Mouse (Mus musculus): Measurements from ENCODE around the gene Fancd2.
A peak's percentile ranks its signal among the peaks of the same experiment; 100 is the strongest.

Gene Fancd2

GRCm38 (mm10) chr6:113522310-113522709 is 9.2 kb upstream of the Fancd2 start:
- no peak for DNase-seq (ENCODE audit: low read depth, low spot score)

DNA sequence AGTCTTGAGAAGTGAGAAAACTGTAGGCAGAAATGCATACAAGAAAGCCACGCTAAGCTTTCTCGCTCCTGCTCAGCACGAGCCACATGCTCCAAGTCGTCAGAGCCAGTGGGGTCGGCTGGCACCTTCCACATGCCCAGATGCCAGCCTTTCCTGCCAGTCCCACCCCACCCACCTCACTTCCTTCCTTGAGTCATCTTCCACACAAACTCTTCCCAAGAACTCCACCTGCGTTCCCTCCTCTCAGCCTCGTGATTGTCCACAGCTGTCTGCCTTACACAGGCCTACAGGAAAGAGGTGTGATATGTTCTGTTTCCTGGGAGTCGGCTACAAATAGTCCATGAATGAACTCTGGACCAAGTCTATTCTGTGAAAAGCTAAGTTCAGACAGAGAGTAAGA is 8.1 kb upstream of the Fancd2 start:
- DNase-seq (ENCODE audit: low read depth, low spot score): no peak

DNA sequence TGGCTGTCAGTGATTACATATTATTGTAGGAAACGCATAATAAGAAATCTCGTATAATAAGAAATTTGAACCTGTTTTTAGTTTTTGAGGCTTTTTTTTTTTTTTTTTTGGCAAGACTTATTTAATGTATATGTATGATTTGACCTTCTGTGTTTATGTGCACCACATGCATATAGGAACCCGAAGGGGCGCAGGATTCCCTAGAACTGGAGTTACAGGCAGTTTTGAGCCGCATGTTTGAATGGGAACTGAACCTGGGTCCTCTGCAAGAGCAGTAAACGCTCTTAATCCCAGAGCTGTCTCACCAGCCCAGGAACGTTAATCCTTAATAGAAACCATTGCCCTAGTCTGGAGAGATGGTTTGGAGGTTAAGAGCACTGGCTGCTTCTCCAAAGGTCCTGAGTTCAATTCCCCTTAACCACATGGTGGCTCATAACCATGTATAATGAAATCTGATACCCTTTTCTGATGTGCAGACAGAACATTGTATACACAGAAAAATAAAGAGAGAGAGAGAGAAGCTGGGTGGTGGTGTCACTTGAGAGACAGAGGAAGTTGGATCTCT is 440 bp downstream of the Fancd2 start:
- DNase-seq (ENCODE audit: low read depth, low spot score): no peak

DNA sequence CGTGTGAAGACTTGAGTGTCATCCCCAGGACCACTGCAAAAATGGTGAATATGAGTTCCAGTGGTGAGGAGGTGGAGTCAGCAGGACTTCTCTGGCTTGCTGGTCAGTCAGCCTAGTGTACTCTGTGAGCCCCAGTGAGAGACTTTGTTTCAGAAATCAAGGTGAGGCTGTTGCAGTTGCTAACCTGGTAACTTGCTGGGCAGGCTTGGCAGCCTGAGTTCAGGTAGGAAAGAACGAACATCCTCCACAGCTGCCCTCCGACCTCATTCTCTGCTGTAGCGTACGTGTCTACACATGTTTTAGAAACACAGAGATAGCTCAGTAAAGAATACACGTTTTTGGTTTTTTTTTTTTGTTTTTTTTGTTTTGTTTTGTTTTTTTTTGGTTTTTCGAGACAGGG is 3.4 kb downstream of the Fancd2 start:
- DNase-seq (ENCODE audit: low read depth, low spot score): no peak

GRCm38 (mm10) chr6:113541610-113542009 is 10.1 kb downstream of the Fancd2 start:
- no peak for DNase-seq (ENCODE audit: low read depth, low spot score)

GRCm38 (mm10) chr6:113543906-113544481 is 12.5 kb downstream of the Fancd2 start:
- DNase-seq (ENCODE audit: low read depth, low spot score): no peak

GRCm38 (mm10) chr6:113559736-113560135 is 28.3 kb downstream of the Fancd2 start:
- no peak for DNase-seq (ENCODE audit: low read depth, low spot score)

DNA sequence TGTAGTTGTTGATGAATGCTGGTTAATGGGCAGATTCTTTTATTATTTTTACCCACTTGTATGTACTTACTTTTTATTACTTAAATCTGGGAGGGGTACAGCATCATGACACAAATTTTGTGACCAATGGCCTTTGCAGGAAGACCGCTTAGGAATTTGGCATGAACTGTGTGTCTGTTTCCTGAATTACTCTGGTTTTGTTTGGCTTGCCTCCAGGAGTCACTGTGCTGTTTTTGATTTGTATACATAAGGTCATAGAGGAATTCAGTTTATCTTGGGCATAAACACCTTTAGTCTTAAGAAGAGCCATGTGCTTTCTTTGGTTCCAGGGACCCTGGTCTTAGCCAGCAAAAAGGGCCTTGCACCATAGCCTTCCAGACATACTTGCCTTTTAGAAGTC is 33.1 kb downstream of the Fancd2 start:
- no peak for DNase-seq (ENCODE audit: low read depth, low spot score)

DNA sequence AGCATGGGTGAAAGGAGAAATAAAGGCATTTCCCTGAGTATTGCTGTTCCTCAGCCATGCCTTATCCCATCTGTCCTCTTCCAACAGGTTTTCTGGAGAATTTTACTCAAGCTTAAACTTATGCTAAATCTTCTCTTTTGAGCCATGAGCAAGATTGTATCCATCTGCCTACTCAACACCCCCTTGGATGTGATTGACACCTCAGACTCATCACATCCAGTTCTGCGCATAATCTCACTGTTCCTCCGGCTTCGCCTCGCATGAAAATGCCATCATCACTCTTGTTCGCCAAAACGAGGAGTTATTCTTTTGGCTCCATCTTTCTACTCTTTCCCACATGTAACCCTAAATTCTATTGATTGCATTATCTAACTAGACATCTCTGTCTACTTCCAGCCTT is 44.6 kb downstream of the Fancd2 start:
- no peak for DNase-seq (ENCODE audit: low read depth, low spot score)

DNA sequence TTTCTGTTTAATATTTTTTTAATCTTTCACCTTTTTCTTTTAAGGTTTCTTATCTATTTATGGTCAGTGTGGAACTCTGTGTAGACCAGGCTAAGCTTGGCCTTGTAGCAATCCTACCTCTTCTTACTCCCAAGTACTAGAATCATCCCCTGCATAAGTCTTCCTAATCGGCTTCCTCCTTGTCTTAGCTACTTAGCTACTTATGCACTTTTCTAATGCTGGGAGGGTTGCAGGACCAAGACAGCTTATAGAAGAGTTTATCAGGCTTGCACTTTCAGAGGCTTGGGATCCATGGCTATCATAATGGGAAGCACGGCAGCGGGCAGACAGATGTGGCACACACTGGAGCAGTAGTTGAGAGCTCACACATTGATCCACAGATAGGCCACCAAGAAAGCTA is 47.8 kb downstream of the Fancd2 start:
- DNase-seq (ENCODE audit: low read depth, low spot score): no peak

- no peak for DNase-seq (ENCODE audit: low read depth, low spot score)
These were observed 51.5 kb downstream of the Fancd2 start for GRCm38 (mm10) chr6:113583023-113583422.

- DNase-seq (ENCODE audit: low read depth, low spot score): no peak
These were observed 53.6 kb downstream of the Fancd2 start for GRCm38 (mm10) chr6:113585065-113585464.

- DNase-seq (ENCODE audit: low read depth, low spot score): no peak
These were observed 55.1 kb downstream of the Fancd2 start for GRCm38 (mm10) chr6:113586466-113587183.

- no peak for DNase-seq (ENCODE audit: low read depth, low spot score)
These were observed 61.2 kb downstream of the Fancd2 start for GRCm38 (mm10) chr6:113592637-113593036.

GRCm38 (mm10) chr6:113597945-113598344 is 66.5 kb downstream of the Fancd2 start:
- DNase-seq (ENCODE audit: low read depth, low spot score): no peak

DNA sequence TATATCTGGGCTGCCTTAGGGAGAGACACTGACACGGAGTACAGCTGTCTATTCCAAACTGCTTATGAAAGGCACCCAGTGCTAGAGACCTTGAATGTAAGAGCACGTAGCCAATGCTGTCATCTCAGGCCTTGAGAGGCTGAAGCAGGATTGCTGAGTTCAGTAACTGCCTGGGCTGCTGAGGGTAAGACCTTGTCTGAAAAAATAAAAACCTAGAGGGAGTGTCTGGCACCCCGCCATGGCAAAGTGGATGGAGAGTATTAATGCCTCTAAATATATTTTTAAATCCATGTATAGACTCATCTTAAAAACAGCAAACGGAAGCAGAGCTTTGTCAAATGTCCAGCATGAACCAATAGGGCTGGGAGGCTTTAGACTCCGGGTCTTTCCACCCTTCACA is 68.4 kb downstream of the Fancd2 start:
- no peak for DNase-seq (ENCODE audit: low read depth, low spot score)

- DNase-seq (ENCODE audit: low read depth, low spot score): no peak
These were observed 69.2 kb downstream of the Fancd2 start, which contains the start of gene Fancd2os for GRCm38 (mm10) chr6:113600543-113601139. TSS of gene Fancd2os (minus strand) at chr6:113600715.

DNA sequence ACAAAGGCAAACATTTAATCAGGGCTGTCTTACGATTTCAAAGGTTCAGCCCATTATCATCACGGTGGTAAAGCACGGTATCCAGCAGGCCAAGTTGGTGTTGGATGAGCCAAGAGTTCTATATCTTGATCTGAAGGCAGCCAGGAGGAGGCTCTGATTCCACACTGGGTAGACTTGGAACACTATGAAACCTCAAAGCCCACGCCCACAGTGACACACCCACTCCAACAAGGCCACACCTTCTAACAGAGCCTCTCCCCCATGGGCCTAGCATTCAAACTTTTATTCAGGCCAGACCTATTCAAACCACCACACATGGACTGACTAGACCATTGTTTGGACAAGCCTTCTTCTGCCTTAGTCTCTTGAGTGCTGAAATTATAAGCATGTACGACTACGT is 71.3 kb downstream of the Fancd2 start:
- DNase-seq (ENCODE audit: low read depth, low spot score): no peak

DNA sequence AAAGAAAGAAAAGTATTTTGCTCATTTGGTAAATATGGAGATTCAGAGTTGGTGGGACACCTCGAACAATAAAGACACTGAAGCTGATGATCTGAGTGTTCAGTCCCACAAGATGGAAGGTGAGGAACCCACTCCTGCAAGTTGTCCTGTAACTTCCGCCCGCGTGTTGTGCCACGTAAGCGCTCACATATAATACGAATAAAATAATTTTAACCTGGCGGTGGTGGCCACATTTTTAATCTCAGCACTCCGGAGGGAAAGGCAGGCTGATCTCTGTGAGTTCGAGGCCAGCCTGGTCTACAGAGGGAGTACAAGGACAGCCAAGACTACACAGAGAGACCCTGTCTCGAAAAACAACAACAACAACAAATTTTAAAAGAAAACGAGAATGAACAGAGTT is 72.5 kb downstream of the Fancd2 start:
- DNase-seq (ENCODE audit: low read depth, low spot score): no peak

DNA sequence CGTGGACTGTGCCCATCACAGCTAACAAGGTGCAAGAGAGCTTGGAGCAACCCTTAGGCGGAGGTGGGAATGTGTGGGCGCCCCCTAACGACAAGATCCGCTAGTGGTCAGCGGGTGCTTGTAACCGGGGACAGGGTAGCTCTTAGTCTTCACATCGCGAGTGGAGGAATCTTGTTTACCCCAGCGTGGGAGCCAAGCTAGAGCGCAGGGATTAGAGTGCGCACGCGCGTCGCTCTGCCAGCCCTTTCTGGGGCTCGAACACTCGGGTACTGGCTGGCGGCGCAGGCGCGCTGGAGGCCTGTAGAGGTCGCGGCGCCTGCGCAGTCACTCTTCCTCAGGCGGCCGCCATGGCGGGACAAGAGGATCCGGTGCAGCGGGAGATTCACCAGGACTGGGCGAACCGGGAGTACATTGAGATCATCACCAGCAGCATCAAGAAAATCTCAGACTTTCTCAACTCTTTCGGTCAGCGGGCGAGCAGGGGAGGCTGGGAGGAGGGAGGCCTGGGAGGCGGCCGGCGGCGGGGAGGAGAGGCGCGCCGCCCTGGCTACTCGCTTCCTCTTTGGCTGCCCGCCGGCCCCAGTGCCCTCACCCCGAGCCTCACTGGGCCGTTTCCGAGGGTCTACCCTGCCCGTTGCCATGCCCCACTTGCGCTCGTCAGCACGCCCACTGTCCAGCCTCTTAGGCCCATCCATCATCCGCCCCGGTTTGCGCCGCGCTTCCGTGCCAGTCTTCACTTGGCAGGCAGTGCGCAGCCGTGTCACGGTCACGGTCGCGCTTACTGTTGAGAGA is 73.1 kb downstream of the Fancd2 start, which contains the start of gene Brk1:
Gene Brk1 (plus strand): TSS at position 341 of the 792 bp plus-strand sequence.
- peak; percentile 92 for DNase-seq (ENCODE audit: low read depth, low spot score)

GRCm38 (mm10) chr6:113605224-113605545 is 73.7 kb downstream of the Fancd2 start:
- DNase-seq (ENCODE audit: low read depth, low spot score): no peak

DNA sequence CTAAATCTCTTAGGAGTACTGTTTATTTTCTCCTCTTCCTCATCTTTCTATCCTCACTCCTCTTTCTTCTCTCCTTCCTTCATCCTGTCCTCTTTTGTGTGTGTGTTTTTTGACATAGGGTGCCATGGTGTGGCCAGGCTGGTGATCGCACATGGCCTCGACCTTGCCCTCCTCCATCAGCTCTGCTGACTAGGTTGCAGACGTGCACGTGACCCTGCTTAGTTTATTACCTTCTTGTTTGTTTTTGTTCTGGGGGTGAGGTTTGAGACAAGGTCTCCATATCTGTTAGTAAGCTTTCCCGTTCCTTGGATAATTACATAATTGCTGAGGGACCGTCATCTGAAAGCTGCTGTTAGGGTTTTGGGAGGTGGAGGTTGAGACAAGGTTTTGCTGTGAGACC is 77.4 kb downstream of the Fancd2 start:
- no peak for DNase-seq (ENCODE audit: low read depth, low spot score)
